Mouse (Mus musculus) cortical plate, adult 2 months (tissue): ENCODE results near the gene Foxj3. TPM values are rescaled to one million over a fixed set of nuclear protein-coding genes. Genes with fewer than 3 reads are reported as not detected.

Source experiments
- H3K27ac ChIP-seq: fragments of 200-500 bp; 2 replicates; pipeline ENCODE4 v1.5.1; 2012; ENCODE audit warnings: low read length, control low read depth, inconsistent platforms; ENCODE audit not compliant: insufficient read depth
- H3K4me1 ChIP-seq: fragments of 200-500 bp; 2 replicates; pipeline ENCODE4 v1.6.1; 2011; ENCODE audit warnings: low read length; ENCODE audit not compliant: control insufficient read depth, insufficient read depth
- H3K4me3 ChIP-seq: fragments of 200-500 bp; 2 replicates; pipeline ENCODE4 v1.5.1; 2011; ENCODE audit warnings: mild to moderate bottlenecking, low read length, control low read depth; ENCODE audit not compliant: insufficient read depth
- CTCF ChIP-seq: fragments of 200-500 bp; IDR thresholded peaks from 2 replicates; pipeline ENCODE4 v1.5.1; 2011; ENCODE audit warnings: mild to moderate bottlenecking, control low read depth, low read length; ENCODE audit not compliant: insufficient read depth; ENCODE audit errors: extremely low read depth
- POLR2A ChIP-seq: fragments of 200-500 bp; IDR thresholded peaks from 2 replicates; pipeline ENCODE4 v1.6.1; 2011; ENCODE audit warnings: mild to moderate bottlenecking, low read length, control low read depth; ENCODE audit not compliant: insufficient read depth; ENCODE audit errors: extremely low read depth
- polyA plus RNA-seq: library from polyadenylated mRNA; depleted of rRNA; stranded (reverse); fragments of >200 nt; gene quantifications from 2 replicates; pipeline ENCODE4 v1.2.3, GENCODE M21; 2012

Foxj3 gene
- polyA plus RNA-seq, 1 experiment, result 36.2 TPM

GRCm38 (mm10) chr4:119566322-119566835, 29.6 kb downstream of the Foxj3 start:
- TF ChIP-seq POLR2A (no peak), CTCF (no peak)
- Histone ChIP-seq H3K4me1 (peaks cover 4% of the 10 kb centered on the region), H3K4me3 (no peak overlapping the region), H3K27ac (no peak overlapping the region)

- Histone ChIP-seq H3K27ac (no peak overlapping the region), H3K4me1 (no peaks in the 10 kb centered on the region; the same call in 1 of the 2 replicates), H3K4me3 (no peak overlapping the region)
- TF ChIP-seq CTCF (no peak), POLR2A (no peak)
Measured at GRCm38 (mm10) chr4:119572682-119573081, 35.9 kb downstream of the Foxj3 start.

- no peak for TF ChIP-seq POLR2A
- no peak for TF ChIP-seq CTCF
- Histone ChIP-seq H3K4me1 (no peaks in the 10 kb centered on the region; the same call in 1 of the 2 replicates), H3K4me3 (no peak overlapping the region), H3K27ac (no peak overlapping the region)
Measured at GRCm38 (mm10) chr4:119574504-119574903, 37.7 kb downstream of the Foxj3 start.

GRCm38 (mm10) chr4:119575459-119575858, 38.7 kb downstream of the Foxj3 start:
- no peaks in the 10 kb centered on the region; the same call in 1 of the 2 replicates for H3K4me1 ChIP-seq
- TF ChIP-seq POLR2A, result no peak
- no peak for TF ChIP-seq CTCF

GRCm38 (mm10) chr4:119588037-119588436, 51.2 kb downstream of the Foxj3 start:
- Histone ChIP-seq H3K4me1 (peaks cover 3% of the 10 kb centered on the region), H3K4me3 (no peak overlapping the region), H3K27ac (no peak overlapping the region)
- TF ChIP-seq POLR2A, result no peak
- TF ChIP-seq CTCF, result no peak

More at GRCm38 (mm10) chr4:119575459-119575858, 38.7 kb downstream of the Foxj3 start:
- Histone ChIP-seq H3K4me3 (no peak overlapping the region), H3K27ac (no peak overlapping the region)

- H3K27ac ChIP-seq, result no peak overlapping the region
- H3K4me1 ChIP-seq, result peaks cover 3% of the 10 kb centered on the region
- no peak overlapping the region for H3K4me3 ChIP-seq
- TF ChIP-seq POLR2A, result no peak
- no peak for TF ChIP-seq CTCF
Measured at GRCm38 (mm10) chr4:119589423-119589822, 52.6 kb downstream of the Foxj3 start.

GRCm38 (mm10) chr4:119590027-119590426, 53.2 kb downstream of the Foxj3 start:
- Histone ChIP-seq H3K4me1 (peaks cover 3% of the 10 kb centered on the region), H3K27ac (no peak overlapping the region), H3K4me3 (no peak overlapping the region)
- TF ChIP-seq POLR2A (no peak), CTCF (no peak)

- Histone ChIP-seq H3K4me1 (peaks cover 3% of the 10 kb centered on the region), H3K4me3 (no peak overlapping the region), H3K27ac (no peak overlapping the region)
- TF ChIP-seq CTCF (no peak), POLR2A (no peak)
Measured at GRCm38 (mm10) chr4:119592479-119592878, 55.7 kb downstream of the Foxj3 start.

GRCm38 (mm10) chr4:119594331-119594730, 57.5 kb downstream of the Foxj3 start:
- Histone ChIP-seq H3K4me1 (peaks cover 3% of the 10 kb centered on the region), H3K27ac (no peak overlapping the region), H3K4me3 (no peak overlapping the region)
- no peak for TF ChIP-seq CTCF
- TF ChIP-seq POLR2A, result no peak

- Histone ChIP-seq H3K4me3 (no peak overlapping the region), H3K4me1 (no peaks in the 10 kb centered on the region), H3K27ac (no peak overlapping the region)
- TF ChIP-seq POLR2A, result no peak
- no peak for TF ChIP-seq CTCF
Measured at GRCm38 (mm10) chr4:119599605-119600004, 62.8 kb downstream of the Foxj3 start.
